Mouse (Mus musculus): ENCODE measurements around the gene Rph3al.

- TF ChIP-seq MAFK (IDR thresholded peaks at IDR 0.05; ENCODE audit: insufficient read depth, low read depth, low read length) (no peak), CHD2 (IDR thresholded peaks at IDR 0.05; ENCODE audit: low read depth, low read length) (no peak)
Measured at GRCm38 (mm10) chr11:75904982-75905381, 33.2 kb downstream of the Rph3al start.
